Mouse (Mus musculus): Measurements from ENCODE around the gene Zfhx3.

The Zfhx3 gene

DNA sequence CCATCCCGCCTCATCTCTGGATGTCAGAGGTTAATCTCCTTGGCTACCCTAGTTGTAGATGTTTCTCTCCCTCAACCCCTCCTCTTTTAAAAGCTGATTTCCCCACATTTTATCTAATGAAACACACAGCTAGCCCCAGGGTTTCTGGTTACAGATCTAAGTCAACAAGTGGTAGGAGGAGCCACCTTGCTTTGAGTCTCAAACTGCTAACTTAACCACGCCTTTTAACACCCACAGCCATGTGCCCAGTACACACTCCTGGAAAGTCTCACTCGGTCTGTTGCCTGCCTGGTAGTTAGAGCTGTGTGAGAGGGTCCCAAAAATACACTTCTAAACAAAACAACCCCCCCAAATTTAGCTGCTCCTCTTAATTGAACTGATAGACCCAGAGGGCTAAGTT lies 877.4 kb downstream of the Zfhx3 start:
- peak; percentile 29 to 65 for DNase-seq

DNA sequence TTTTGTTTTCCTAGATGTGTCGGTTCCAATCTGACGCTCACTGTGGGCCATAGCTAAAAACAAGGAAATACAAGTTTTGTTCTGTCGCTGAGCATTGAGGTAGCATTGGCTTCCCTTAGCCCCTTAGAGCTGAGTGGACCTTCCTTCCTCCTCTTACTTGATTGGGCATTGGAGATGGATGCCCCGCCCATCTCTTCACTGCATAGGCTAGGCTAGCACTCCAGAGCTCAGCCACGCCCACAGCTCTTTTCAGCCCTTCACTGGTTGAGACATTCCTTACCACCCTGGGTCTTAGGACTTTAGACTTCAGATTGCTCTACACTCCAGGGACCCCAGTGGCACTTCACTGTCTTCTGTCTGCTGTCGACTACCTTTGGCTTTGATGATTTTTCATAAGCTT lies 878.2 kb downstream of the Zfhx3 start:
- peak; percentile 71 to 77 for DNase-seq

DNA sequence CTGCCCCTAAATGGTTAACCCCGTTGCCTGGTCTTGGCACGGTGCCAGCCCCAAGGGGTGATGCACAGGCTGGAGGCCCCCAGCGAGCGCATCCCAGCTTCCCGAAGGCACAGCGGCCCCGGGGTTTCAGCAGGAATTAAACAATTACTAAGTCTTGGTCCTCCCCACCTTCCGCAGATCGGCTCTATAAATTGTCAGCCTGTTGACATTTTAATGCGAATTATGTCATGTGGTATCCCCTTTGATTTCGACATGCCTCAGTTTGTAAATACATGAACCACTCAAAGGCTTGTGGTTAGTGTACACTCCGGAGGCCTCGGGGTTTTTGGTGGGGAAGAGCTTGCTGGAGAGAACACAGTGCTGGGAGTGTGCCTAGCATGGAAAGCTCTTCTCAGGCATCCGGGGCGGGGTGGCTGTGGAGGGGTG lies 880.4 kb downstream of the Zfhx3 start:
- peak; percentile 70 to 80 for DNase-seq

DNA sequence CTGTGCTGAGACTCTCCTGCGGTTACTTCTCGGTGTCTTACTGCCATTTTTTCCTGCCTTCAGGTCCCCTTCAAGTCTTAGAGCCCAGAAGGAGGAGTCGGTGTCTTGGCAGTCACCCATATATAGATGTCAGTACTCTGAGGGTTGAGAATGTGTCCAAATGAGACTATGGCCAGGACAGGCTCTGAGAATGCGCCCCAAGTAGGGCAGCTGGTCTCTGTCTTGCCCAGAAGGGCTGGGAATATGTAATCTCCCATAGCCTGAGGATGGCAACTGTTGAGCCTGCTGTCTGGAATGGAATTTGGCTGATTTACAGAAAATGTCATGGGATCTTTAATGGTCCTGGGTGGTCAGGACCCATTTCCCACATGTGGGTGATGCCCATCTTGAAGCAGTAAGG lies 881.6 kb downstream of the Zfhx3 start:
- no peak for DNase-seq

DNA sequence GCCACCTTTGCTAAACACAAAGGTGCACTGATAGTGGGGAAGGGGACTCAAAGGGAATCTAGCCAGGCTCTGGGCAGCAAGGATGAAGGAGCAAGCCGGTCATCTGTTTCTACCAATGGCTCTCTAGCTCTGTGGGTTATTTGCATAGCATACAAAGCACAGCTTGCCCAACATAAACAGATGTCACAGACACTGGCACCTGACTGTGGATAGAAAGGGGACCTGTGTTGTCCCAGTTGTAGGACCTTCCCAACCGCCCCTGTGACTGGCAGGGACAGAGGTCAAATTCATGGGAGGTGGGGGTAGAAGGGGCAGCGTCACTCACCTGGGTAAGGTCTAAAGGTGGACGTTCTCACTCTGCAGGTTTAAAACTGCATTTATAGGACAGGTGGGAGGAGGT lies 884.0 kb downstream of the Zfhx3 start:
- DNase-seq: no peak

DNA sequence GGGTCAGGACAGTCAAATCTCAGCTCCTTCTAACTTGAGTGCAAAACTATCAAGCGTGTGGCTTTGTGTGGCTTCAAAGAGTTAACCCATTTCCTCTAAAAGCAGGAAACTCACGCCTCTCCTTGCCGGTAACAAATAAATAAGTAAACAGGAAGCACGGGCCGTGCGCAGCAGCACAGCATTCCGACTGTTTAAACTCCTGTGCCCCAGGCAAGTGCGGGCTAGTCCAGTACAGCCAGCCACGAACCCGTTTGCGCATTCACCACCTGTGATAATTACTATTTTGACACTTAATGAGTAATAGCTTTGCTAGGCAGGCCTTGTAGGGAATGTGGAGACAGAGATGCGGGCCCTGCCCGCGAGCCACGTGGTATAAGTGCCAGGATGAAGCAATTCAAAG lies 885.0 kb downstream of the Zfhx3 start:
- no peak for DNase-seq

DNA sequence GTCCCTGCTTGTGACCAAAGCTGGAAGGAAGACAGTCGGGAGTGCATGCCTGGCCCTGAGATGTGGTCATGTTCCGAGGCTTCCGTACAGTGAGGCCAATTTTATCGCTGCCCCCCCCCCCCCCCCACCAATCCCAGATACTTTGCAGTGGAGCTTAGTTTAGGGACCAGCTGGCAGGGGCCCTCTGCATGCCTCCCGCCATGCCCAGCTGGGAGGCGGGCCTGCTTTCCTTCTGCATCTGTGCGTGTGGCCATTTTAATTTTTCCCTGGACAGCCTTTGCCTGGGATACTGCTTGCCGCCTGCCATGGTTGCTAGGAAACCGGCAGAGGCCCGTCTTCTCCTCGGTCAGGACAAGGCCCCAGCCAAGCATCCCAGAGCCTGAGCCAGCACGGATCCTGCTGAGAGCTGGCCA lies 886.9 kb downstream of the Zfhx3 start:
- DNase-seq: no peak

DNA sequence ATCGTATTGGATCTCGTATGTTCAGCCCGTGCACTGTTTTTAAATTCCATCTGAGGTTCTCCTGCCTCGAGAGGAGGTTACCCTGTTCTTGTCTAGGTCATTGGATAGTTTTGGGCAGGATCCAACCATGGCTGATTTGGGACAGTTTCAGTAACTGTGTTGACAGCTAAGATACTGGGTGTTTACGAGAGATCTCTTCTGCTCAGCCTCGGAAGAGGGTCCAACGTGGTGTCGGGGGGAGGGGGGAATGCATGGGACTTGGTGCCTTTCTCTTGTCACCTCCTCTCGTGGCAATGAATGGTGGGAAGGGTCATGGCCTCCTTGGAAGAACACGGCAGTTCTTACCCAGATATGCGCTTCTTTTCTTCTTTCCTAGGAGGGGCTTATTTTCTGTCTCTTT lies 892.7 kb downstream of the Zfhx3 start:
- DNase-seq: no peak

DNA sequence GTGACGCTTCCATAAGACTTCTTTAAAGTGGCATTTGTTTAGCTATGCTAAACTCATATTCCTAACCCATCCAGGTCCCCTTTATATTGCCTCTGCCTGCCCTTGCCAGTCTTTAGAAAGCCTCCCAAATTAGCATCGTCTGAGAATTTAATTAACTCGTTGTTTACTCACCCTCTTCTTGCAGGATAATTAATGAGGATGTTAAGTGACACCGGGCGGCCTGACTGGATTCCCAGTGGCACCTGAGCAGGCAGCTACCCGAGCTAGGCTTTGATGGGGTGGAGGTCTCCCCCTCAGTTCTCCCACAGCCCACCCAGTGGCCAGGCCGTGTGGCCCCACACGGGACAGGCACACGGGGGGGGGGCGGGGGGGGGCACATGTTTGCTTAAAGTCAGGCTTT lies 895.3 kb downstream of the Zfhx3 start:
- DNase-seq: no peak

DNA sequence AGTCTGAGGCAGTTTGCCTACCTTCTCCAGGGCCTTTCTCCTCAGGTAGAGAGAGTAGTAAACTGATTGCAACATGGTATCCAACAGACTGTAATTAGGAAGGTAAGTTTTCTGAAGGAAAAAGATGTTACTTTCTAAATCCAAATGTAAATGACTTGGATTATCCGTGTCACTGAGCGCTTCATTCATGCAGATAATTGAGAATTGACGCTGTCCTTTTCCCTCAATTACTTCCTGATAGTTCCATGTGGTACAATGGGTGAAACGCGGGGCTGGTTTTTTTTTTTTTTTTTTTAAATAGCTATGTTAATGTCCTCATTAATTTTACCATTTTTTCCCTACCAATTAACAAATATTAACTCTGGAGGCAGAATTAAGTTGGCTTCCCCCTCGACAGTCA lies 896.3 kb downstream of the Zfhx3 start:
- DNase-seq: no peak

DNA sequence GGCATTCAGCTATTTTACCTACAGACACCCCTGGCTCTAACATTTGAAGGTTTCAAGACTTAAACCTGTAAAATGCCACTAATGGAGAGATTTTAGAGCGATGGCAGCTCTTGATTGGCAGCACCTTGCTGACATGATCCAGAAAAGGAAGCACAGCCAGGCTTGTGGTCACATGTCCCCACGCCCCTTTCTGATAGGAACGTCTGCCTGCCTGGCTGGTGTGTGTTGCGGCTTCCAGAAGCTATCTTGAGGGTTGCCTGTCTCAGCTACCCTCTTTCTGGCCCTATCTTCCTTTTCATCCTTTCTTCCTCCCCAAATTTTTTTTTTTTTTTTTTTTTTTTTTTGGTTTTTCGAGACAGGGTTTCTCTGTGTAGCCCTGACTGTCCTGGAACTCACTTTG lies 899.9 kb downstream of the Zfhx3 start:
- no peak for DNase-seq

DNA sequence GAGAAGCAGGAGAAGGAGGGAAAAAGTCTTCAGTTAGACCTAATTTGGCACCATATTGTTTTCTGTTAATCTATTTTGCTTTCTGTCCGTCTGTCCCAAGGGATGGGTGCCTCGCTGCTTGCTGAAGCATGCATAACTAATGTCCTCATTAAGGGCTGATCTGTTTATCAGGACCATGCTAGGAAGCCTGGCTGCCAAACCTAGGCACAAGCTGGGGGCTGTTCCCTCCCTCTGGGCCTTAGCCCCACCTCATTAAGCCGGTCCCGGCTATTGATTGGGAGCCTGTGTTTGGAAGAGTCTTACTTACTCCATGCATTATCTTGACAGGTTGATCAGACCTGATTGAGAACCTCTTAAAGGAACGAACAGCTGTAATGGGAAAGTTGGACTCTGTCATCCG lies 903.7 kb downstream of the Zfhx3 start:
- no peak for DNase-seq

DNA sequence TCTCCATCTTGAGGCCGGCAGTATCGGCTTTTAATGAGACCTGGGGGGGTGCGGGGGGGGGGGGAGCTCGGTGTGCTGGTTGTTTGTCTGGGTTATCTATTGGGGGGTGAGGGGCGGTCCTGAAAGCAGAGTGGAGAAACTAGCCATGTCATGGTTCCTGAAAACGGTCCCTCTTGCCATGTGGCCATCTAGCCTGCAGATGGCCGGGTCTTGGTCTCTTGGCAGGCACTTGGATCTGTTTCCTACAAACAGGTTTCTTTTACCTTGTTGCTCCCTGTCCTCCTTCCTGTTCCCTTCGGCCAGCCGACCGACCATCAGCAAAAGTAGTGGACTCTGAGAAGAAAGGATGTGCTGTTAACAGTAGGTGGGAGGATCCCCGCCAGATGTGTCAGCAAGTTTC lies 904.4 kb downstream of the Zfhx3 start:
- DNase-seq: no peak

DNA sequence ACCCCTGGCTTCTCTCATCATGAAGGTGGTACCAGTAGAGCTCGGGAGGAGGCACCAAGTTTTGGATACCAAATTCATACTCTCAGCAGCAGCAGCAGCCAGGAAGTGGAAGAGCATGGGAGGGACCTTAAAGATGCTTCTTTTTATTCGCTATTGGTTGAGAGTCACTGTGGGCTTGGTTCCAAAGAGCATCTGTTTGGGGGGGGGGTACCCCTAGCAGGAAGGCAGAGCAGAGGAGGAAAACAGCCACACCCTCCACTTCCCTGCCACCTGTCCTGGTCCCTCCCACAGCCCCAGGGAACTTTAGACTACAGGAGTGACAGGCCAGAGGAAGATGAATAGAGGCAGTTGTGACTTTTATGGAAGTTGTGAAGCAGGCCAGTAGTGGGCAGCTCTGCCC lies 904.9 kb downstream of the Zfhx3 start:
- no peak for DNase-seq

DNA sequence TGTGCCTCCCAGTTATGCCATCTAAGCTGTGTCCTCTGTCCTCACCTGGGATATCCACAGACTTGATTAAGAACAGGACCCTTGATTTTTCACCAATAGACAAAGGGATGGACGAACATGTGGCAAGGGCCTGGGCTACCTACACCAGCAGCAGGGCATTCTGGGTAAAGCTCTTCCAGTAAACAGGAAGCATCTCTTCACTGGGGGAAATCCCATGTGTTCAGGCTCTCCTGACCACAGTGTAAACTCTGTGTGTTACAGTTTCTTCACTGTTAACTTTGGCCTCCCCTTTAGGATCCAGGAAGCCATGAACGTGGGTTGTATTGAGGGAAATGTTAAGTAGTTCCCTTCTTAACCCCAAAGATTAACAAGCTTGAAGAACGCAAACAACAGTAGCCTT lies 906.0 kb downstream of the Zfhx3 start:
- no peak for DNase-seq

DNA sequence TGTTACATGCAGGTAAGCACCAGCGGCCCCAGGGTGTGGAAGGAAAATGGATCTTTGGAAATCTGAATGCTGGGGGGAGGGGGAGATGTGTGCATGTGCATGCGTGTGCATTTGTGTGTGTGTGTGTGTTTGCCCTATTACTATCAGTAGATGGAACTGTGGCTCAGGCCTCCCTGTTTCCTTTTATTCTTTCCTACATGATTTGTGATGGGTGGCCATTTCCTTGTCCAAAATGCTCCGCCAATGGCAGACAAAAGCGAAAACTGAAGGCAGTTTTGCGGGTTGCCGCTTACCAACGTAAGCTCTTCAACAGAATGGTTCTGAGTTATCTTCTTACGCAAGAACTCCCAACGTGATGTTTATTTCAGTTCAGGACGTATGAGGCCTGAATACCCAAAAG lies 910.6 kb downstream of the Zfhx3 start:
- DNase-seq: no peak

DNA sequence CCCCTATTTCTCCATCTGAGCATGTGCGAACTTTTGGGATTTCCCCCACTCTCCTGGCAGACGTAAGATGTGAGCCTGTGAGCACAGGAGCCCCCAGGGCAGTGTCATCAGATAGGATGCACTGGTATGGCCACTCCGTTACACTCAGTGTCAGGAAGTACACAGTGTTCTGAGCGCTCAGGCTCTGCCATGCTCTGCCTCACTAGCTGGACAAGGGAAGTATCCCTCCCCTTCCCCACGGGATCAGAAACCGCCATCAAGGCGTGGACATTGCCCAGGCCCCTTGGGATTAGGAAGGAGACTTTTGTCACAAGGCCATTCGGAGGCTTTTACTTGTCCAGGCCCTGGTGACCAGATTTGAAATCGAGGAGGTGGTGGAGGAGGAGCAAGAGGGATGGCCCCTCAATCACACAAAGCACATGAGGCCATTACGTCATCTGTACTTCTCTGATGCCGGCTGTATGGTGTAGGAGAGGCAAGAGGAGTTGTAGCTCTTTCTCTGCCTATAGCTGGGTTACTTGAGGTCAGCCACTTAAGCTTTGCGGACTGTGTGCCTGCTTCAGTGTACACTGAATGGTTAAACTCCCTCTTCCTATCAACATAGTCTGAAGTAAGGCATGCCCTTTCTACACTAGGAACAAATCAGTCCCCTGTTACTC lies 912.1 kb downstream of the Zfhx3 start:
- peak in 1 of 2 experiments; percentile 48 for DNase-seq

DNA sequence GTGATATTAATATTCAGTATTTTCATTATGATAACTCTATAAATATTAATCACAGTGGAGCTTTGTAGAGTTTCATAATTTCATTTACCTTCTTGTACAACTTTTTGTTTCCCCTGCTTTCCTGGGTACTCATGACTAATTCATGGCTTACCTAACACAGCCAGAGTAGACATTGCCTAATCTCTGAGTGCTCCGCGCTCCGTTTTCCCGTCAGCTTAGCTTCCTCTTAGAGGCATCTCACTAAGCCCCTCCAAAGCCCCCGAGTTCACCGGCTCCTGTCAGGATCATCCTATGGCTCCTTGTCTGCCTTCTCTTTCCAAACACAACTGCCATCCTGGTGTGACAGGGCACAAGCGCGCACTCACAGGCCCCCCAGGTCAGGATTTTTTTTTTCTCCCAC lies 916.6 kb downstream of the Zfhx3 start:
- DNase-seq: peak in 1 of 2 experiments; percentile 35

DNA sequence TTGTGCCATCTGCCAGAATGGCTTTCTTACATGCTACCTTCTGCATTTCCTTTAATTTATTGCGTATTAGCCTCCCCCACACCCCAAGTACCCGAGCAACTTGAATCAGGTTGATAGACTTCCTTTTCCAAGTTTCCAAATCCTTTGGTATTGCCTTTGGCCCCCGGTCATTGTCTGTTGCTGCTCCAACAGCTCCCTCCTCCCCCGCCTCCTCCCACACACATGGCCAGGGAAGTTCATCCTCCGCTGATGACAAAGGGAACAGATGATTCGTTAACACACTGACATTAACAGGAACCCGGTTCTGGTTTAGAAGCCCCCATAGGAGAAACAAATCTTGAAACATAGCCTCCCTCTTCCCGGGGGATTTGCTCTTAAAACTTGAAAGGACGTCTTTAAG lies 917.5 kb downstream of the Zfhx3 start:
- peak in 1 of 2 experiments; percentile 33 for DNase-seq

DNA sequence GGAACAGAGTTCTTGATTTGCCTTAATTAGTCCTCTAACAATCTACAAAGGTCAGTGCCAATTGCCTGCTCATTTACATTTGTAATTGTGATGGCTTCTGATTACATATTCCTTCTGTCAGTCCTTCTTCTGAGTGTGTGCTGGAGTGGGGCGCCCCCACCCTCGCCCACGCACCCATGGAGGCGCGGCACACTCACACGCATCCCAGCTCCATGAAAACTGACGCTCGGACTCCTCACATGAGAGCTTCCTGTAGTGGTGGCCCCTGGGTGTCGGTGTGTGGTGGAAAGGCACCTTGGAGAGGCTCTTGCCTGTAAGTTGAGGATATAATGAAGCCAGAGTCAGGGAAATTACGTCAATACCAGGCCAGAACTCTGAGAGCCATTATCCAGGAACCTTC lies 921.0 kb downstream of the Zfhx3 start:
- no peak for DNase-seq

DNA sequence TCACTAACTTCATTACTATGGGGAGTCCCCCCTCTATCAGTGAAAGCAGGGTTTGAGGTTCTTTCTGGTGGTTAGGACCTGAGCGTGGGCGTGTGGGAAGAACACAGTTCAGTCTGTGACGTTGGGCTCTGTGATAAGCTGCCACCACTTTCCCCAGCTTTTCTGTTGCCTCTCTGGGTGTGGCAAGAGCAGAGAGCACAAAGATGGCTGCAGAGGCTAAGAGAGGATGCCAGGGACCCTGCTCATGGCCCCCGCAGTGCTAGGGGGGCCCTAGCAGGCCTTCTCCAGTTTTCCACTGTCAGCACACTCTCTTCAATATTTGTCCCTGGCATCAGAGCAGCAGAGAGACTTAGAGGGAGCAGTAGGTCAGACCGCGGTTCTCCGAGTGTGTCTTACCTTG lies 924.0 kb downstream of the Zfhx3 start:
- DNase-seq: no peak

DNA sequence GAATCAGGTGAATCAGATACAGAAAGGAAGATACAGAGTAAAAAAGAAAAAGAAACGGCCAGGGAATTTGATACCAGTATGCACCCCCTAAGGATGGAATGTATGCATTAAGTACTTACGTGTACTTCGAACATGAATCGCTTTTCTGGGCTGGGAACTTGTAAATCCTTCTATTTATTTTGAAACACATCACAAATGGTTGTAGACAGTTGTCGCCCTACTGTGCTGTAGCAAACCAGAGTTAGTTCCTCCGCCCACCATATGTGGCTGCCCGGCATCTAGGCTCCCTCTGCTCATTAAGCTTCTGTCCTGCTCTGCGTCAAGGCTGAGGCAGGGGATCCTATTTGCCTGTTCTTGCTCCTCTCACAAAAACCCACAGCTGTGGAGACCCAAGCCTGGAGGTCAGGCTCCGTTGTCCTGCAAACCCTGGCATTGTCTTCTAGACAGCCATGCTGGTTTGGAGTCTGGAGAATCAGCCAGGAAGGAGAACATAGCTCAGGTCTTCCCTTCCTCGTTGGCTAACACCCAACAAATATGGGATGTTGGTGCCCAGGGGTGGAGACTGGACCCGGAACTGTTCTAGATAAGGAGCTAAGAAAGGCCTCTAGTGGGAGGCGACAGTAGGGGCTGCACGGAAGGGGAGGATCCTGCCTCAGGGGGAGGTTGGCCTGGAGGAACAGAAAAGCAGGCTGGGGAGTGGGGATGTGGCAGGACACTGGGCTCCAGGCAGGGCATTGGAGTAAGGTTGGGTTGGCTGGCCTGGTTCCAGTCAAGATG lies 925.2 kb downstream of the Zfhx3 start:
- peak; percentile 55 to 71 for DNase-seq

DNA sequence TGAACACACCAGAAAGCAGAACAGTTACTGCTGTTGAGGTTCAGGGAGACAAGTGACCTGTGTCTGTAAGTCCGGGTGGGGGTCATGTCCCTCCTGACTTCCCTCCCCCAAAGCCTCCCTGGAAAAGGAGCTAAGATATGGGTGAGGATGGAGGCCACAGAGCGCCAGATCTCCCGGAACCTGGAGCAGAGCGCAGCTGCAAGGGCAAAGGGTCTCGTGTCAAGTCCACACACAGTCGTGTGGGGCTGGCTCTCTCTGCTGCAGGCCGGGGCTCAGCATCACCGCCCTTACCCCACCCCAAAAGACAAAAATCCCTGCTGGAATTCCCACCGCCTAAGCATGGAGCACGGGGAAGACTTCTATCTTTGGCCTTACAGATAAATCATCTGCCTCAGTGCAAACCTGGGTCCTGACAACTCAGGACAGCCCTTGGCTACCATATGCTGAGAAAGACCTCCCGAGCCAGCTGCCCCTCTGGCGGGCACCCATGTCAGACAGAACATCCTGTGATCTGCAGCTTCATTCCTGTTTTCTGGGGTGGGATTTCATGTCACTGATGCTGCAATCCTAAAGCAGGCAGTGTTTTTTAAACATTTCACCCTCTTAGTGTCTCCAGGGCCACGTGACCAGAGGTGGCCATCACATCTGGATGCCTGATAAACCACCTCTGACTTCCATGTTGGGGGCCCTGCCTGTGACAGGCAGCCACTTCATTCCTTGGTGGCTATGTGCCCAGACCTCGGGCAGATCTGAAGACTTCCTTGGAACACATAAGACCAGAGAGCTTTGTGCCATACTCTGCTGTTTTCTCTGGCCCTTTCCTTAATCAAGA lies 926.0 kb downstream of the Zfhx3 start:
- peak in 1 of 2 experiments; percentile 15 for DNase-seq

DNA sequence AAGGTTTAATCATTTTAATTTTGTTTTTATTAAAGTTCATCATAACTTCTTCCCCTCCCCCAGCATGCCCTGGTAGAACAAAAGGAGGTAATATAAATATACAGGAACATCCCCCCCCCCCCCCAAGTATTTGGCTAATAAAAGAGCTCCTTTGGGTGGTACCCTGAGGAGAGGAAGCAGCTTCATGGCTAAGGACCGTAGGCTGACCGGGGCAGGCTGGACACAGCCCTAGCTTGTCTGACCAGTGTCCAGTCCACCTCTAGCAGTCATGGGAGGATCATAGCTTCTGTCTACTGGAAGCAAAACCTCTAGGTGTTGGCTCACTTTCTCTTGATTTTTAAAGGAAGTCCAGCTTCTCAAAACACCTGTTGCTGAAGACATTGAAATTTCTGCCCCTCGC lies 927.0 kb downstream of the Zfhx3 start:
- peak; percentile 14 to 31 for DNase-seq

Data from lung, adult 18-20 months (tissue).